Mouse (Mus musculus): ENCODE data around the gene Serpinb6e.

DNA sequence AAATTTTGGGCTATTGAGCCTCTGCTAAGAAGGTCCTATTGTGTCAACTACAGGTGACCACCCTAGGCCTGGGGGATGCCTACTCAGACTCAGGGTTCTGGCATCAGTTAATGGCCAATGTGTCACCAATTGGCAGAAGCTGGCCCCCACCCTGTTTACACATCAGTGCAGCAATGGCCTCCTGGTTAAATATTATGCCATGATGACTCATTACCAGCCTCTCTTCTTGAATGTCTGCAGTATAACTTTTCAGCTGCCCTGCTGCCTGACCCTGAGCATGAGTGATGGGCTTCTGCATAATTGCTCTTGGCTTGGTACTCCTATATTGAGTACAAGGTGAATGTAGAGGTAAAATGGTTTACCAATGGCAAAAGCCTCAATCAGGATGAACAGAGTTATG, 19.8 kb downstream of the Serpinb6e start:
- TF ChIP-seq POLR2A (IDR thresholded peaks at IDR 0.05; ENCODE audit: low read depth, low read length) (no peak), CTCF (IDR thresholded peaks at IDR 0.05; ENCODE audit: extremely low read depth, insufficient read length, insufficient replicate concordance, low read depth, low read length) (no peak)

All from small intestine, adult 2 months (tissue).